Mouse (Mus musculus): ENCODE results near the gene Htr7.

DNA sequence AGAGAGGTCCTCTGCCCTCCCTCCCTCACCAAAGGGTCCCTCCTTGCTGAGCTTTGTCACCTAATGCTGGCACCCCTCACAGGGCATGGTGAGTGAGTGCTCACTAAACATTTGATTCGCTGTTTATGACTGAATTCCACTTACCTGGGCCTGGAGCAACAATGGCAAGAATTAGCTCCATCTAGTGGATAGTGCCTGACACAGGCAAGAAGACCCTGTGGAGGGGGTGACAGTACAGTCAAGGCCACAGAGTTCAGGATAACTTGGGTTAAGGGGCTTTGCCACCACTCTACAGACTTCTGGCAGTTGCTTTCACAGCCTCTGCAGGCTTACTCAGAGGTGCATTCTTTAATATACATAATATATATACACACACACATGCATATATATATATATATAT is 55.8 kb downstream of the Htr7 start:
- TF ChIP-seq POLR2A (IDR thresholded peaks at IDR 0.05; ENCODE audit: extremely low read depth, insufficient read depth, low read length) (no peak), CTCF (IDR thresholded peaks at IDR 0.05; ENCODE audit: extremely low read depth, insufficient read depth, low read length) (peak; percentile 21; the same call in 1 of the 2 replicates)
